Mouse (Mus musculus): Measurements from ENCODE around the gene Cog4. TPM values are rescaled to one million over a fixed set of nuclear protein-coding genes. Genes with fewer than 3 reads are reported as not detected.
"Not testable (repeated sequence)": the region's sequence is repeated elsewhere in the genome, so short reads cannot be mapped to it uniquely, and the experiment has no call there.

Gene Cog4
- polyA plus RNA-seq, 1 experiment = 14.0 TPM

DNA sequence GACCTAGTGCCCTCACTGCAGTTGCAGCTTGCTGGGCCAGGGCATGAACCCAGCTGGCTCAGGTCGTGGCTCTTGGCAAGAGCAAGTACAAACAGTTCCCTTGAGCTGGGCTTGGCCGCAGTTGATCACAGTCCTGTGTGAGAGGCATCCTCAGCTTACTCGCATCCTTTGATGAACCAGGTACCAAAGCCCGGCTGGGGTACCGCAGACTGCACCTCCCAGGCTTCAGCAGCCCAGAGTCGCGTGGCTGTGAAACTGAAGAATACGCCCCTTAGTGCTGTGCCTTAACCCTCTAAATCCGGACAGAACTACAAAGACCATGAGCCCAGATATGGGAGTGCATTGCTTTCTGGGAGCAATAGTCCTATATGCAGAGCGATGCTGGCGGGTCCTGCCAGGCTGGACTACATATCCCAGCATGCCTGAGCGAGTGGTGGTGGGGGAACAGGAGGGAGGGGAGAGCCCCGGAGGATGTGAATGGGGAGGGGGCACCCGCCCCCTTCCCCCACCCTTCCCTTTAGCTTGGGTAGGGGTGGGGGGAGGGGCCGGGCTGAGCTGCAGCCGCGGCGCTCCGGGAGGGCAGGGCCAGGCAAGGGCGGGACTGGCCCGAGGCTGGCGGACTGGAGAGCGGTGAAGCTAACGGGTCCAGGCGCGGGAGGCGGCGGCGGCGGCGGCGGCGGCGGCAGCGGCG lies 73.1 kb downstream of the Cog4 start, which contains the start of gene St3gal2:
Gene St3gal2 (plus strand): TSS at position 582 of the 691 bp plus-strand sequence.
- H3K9me3 ChIP-seq = no peaks in the 10 kb centered on the region
- TF ChIP-seq GATA1 (IDR thresholded peaks at IDR 0.05; ENCODE audit: borderline replicate concordance, low read length) (no peak), FLI1 (IDR thresholded peaks at IDR 0.05; ENCODE audit: low read length) (no peak)
- H3K4me3 ChIP-seq (replicated peaks) = peak within 1 kb of the TSS; percentile 94
- H3K4me1 ChIP-seq = peaks cover 66% of the 10 kb centered on the region
- no peaks in the 10 kb centered on the region for H3K27me3 ChIP-seq (replicated peaks)
- H3K36me3 ChIP-seq (replicated peaks; ENCODE audit: low read length) = peaks cover 29% of the 10 kb centered on the region

DNA sequence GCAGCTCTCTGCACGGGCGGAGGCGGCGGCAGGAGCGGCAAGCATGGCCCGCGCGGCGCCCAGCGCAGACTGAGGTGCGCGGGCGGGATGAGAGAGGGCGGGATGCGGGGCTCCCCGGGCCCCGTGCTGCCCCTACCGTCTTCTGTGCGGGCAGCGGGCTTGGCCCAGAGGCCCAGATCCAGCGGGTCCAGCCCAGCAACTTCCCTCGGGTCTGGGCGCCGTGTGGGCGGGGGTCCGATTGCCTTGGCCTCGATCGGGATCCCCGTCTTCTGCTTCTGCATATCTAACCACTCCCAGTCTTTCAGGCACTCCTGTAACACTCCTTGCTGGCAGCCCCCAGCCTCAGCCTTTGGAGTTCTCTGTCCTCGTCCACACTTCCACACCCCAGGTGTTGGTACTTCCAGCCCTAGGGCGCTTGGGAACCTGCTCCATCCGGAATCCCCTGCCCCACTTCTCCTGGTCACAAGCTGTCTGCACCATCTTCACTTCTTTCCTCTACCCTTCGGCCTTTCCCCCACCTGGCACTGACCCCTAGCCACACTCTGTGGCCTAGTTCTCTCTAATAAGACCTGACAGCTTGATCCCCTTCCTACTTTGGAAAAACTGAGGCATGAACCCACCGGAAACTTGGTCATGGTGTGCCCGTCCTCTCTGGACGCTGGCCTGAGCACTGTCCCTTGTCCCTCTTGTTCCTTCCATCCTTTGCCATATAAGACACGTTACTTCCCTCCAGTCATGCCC lies 73.8 kb downstream of the Cog4 start:
- Histone ChIP-seq H3K4me1 (peaks cover 73% of the 10 kb centered on the region), H3K27me3 (replicated peaks) (no peaks in the 10 kb centered on the region), H3K4me3 (replicated peaks) (peak overlapping the region; percentile 94), H3K9me3 (no peaks in the 10 kb centered on the region), H3K36me3 (replicated peaks; ENCODE audit: low read length) (peaks cover 34% of the 10 kb centered on the region)
- TF ChIP-seq GATA1 (IDR thresholded peaks at IDR 0.05; ENCODE audit: borderline replicate concordance, low read length) = no peak

DNA sequence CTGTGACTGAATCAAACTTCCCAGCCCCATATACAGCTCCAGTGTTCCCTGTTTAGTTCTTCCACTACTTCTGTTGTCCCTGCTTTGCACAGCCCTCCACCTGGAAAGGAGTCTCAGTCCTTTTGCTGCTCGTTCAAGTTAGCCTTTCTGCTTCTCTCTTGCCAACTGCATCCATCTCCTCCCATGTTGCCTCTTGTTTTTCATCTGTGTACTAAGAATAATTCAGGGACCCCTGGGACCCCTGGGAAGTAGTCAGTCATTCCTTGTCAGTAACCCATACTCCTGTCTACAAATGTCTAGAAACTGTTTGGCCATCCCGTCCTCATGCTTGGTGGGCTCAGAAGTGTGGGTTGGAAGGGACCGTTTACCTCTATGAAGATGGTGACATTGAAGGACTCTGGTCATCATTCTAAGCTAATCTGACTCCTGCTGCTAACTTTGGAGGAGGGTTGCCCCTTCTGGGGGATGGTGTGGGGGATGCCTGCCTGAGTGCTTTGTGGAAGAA lies 74.4 kb downstream of the Cog4 start:
- Histone ChIP-seq H3K4me3 (replicated peaks) (peak overlapping the region; percentile 94), H3K9me3 (no peaks in the 10 kb centered on the region), H3K27me3 (replicated peaks) (no peaks in the 10 kb centered on the region), H3K36me3 (replicated peaks; ENCODE audit: low read length) (peaks cover 38% of the 10 kb centered on the region), H3K4me1 (peaks cover 80% of the 10 kb centered on the region)
- no peak for TF ChIP-seq GATA1 (IDR thresholded peaks at IDR 0.05; ENCODE audit: borderline replicate concordance, low read length)
- TF ChIP-seq FLI1 (IDR thresholded peaks at IDR 0.05; ENCODE audit: low read length) = no peak

DNA sequence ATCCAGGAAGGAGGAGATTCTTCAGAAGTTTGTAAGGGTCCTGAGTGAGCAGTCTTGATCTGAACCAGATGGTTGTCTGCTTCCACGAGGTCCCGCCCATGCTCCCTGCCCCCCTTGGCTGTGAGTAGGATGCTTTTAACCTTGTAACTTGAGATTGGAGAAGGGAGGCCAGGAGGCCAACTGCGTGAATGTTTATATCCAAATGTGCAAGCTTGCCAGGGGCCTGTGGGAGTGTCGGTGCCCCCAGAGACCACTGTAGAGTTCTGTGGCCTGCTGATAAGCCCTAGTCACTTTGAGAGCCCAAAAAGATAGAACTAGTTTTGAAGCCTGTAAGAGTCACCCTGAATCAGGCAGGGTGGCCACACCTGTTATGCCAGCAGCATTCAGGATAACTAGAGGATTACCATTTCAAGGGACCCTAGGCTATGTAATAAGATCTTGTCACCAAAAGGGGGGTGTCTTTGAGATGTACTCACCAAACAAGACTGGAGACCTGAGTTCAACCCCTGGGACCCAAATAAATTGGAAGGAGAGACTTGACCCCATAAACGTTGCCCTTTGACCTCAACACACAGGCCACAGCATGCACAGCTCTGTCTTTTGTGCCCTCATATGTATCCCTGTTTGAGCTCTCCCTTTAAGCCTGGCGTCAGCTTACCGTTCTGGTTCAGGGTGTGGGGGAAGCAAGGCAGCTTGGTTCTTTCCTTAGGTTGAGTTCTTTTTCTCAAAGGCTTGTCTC lies 75.3 kb downstream of the Cog4 start:
- TF ChIP-seq FLI1 (IDR thresholded peaks at IDR 0.05; ENCODE audit: low read length) = no peak
- TF ChIP-seq GATA1 (IDR thresholded peaks at IDR 0.05; ENCODE audit: borderline replicate concordance, low read length) = no peak
- peaks cover 88% of the 10 kb centered on the region for H3K4me1 ChIP-seq
- H3K9me3 ChIP-seq = no peaks in the 10 kb centered on the region
- no peaks in the 10 kb centered on the region for H3K27me3 ChIP-seq (replicated peaks)
- peak overlapping the region; percentile 94 for H3K4me3 ChIP-seq (replicated peaks)
- H3K36me3 ChIP-seq (replicated peaks; ENCODE audit: low read length) = peaks cover 38% of the 10 kb centered on the region

DNA sequence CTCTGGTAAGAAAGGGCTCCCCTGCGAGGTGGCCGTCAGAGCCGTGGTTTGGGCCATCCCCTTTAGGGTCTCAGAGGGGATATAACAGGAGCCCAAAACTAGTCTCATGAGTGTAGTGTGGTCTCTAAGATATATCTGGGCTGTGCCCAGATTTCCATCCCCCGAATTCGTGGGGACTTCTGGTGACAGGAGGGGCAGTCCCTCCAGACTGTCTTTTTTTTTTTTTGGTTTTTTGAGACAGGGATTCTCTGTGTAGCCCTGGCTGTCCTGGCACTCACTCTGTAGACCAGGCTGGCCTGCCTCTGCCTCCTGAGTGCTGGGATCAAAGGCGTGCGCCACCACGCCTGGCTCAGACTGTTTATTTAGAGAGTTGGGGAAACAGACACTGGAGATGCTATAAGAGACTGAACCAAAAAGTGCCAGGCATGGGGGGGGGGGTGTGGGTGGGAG lies 79.3 kb downstream of the Cog4 start:
- no peaks in the 10 kb centered on the region for H3K9me3 ChIP-seq
- peaks cover 98% of the 10 kb centered on the region for H3K4me1 ChIP-seq
- peaks cover 54% of the 10 kb centered on the region for H3K36me3 ChIP-seq (replicated peaks; ENCODE audit: low read length)
- TF ChIP-seq FLI1 (IDR thresholded peaks at IDR 0.05; ENCODE audit: low read length) (no peak), GATA1 (IDR thresholded peaks at IDR 0.05; ENCODE audit: borderline replicate concordance, low read length) (no peak)
- no peak overlapping the region for H3K4me3 ChIP-seq (replicated peaks)
- no peaks in the 10 kb centered on the region for H3K27me3 ChIP-seq (replicated peaks)

DNA sequence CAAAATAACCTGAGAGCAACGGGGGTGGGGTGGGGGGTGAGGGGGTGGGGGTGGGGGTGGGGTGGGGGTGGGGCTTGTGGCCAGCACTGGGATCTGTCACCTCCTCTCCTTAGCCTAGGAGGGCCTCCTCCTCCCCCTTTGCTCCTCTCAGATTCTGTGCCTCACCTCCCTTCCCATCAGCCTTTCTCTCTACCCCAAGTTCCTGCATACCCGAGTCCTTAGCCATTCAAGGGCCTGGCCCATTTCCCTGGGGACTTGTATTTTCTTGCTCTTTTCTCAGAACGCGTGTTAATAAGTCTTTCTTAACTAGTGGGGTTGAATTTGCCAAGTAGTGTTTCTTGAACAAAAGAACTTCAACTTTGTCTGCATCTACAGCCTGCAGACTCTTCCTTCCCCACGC lies 80.3 kb downstream of the Cog4 start:
- H3K4me3 ChIP-seq (replicated peaks) = peak overlapping the region; percentile 50
- no peaks in the 10 kb centered on the region for H3K9me3 ChIP-seq
- H3K27me3 ChIP-seq (replicated peaks) = no peaks in the 10 kb centered on the region
- H3K4me1 ChIP-seq = peaks cover 98% of the 10 kb centered on the region
- TF ChIP-seq GATA1 (IDR thresholded peaks at IDR 0.05; ENCODE audit: borderline replicate concordance, low read length) (no peak), FLI1 (IDR thresholded peaks at IDR 0.05; ENCODE audit: low read length) (no peak)
- H3K36me3 ChIP-seq (replicated peaks; ENCODE audit: low read length) = peaks cover 59% of the 10 kb centered on the region

DNA sequence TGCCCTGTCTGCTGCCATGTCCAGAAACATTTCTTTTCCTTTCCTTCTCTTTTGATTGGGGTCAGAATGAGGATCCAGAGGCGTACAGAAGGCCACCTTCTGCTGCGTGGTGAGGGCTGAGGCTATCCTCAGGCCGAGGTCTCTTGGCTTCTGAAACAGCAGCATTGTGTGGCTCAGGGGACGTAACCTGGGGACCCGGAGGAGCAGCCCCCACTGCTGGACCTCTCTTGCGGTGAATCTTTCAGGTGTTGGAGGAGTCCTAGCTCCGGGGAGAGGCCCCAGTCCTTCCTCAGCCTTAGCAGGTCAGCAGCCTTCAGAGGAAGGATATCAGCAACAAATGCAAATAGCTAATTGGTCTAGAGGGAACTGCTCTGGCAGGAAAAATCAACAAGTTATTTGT lies 82.0 kb downstream of the Cog4 start:
- TF ChIP-seq FLI1 (IDR thresholded peaks at IDR 0.05; ENCODE audit: low read length) (no peak), GATA1 (IDR thresholded peaks at IDR 0.05; ENCODE audit: borderline replicate concordance, low read length) (no peak)
- peak overlapping the region; percentile 79 for H3K4me3 ChIP-seq (replicated peaks)
- peaks cover 100% of the 10 kb centered on the region for H3K4me1 ChIP-seq

DNA sequence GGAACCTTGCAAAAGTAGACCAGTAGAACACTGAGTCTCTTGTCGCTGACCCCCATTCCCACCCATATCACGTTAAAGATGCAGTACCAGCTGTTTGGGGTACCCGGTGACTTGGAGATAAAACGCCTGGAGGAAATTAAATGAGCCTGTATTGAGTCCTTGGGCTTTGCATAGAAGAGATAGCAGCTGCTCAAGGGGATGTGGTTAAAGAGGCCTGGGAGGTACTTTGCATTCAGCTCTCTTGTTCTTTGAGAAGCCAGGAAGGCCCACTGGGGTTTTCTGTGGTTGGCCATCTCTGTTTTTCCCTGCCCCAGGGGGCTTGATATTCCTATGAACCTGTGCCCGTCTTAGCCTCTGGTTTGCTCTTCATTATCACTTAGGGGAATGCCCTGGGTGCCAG lies 82.7 kb downstream of the Cog4 start:
- Histone ChIP-seq H3K27me3 (replicated peaks) (no peaks in the 10 kb centered on the region), H3K9me3 (no peaks in the 10 kb centered on the region), H3K36me3 (replicated peaks; ENCODE audit: low read length) (peaks cover 45% of the 10 kb centered on the region), H3K4me3 (replicated peaks) (peak overlapping the region; percentile 79), H3K4me1 (peaks cover 100% of the 10 kb centered on the region)
- TF ChIP-seq GATA1 (IDR thresholded peaks at IDR 0.05; ENCODE audit: borderline replicate concordance, low read length) (peak; percentile 51; the same call in 1 of the 3 replicates), FLI1 (IDR thresholded peaks at IDR 0.05; ENCODE audit: low read length) (no peak)

More for the DNA sequence above, 82.0 kb downstream of the Cog4 start:
- Histone ChIP-seq H3K27me3 (replicated peaks) (no peaks in the 10 kb centered on the region), H3K9me3 (no peaks in the 10 kb centered on the region), H3K36me3 (replicated peaks; ENCODE audit: low read length) (peaks cover 48% of the 10 kb centered on the region)

DNA sequence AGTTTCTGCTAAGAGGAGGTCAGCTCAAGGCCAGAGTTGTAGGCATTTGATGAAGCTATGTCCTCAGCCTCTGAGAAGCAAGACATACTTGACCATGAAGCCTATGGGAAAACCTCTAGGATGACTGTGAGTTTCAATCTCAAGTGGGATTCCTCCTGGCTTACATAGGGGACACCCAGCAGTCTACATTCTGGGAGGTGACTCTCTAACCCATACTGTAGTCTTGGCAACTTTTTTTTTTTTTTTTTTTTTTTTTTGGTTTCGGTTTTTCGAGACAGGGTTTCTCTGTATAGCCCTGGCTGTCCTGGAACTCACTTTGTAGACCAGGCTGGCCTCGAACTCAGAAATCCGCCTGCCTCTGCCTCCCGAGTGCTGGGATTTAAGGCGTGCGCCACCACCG lies 83.3 kb downstream of the Cog4 start:
- not testable (repeated sequence) for H3K9me3 ChIP-seq; H3K27me3 ChIP-seq (replicated peaks)
- H3K4me3 ChIP-seq (replicated peaks) = peak overlapping the region; percentile 79
- peaks cover 100% of the 10 kb centered on the region for H3K4me1 ChIP-seq
- peaks cover 45% of the 10 kb centered on the region for H3K36me3 ChIP-seq (replicated peaks; ENCODE audit: low read length)

Data from megakaryocyte, embryonic 14.5 days (primary cell).